Mouse (Mus musculus) lung, postnatal 0 days (tissue): ENCODE results near the gene Plcl1.

ENCODE experiments used
- CTCF ChIP-seq: IDR thresholded peaks from 2 replicates; pipeline ENCODE4 v1.5.1; 2016; ENCODE audit warnings: antibody characterized with exemption, mild to moderate bottlenecking
- EP300 ChIP-seq: IDR thresholded peaks from 2 replicates; pipeline ENCODE4 v1.6.1; 2016; ENCODE audit warnings: antibody characterized with exemption, mild to moderate bottlenecking, control low read depth

- TF ChIP-seq EP300 (peak; percentile 95), CTCF (no peak)
Measured at GRCm38 (mm10) chr1:55575916-55576315, 170.2 kb downstream of the Plcl1 start.
